8 mouse cellular contexts compared by ENCODE assay signal in genomic region chr10:34328310-34328709, GRCm38 (mm10). TPM values are rescaled to one million over a fixed set of nuclear protein-coding genes. Genes with fewer than 3 reads are reported as not detected.
DNase-seq lines count a peak whose midpoint lies in the region; ATAC-seq and TF ChIP-seq lines count a peak whose summit lies in the region.

No protein-coding gene starts in this region.

- no peak overlapping the region for H3K4me3 ChIP-seq in CH12.LX (replicated peaks in 1 of 3; ENCODE audit: low read depth in 2 of 3, low read length in 2 of 3, poor library complexity in 1 of 3)
- no peak overlapping the region for H3K4me3 ChIP-seq in heart, postnatal 0 days (ENCODE audit: low read depth, low read length)
- no peak overlapping the region for H3K4me3 ChIP-seq in lung, postnatal 0 days (ENCODE audit: low read depth, low read length)

- no peaks in the 10 kb centered on the region for H3K9me3 ChIP-seq in CH12.LX (replicated peaks; ENCODE audit: low read length)
- no peaks in the 10 kb centered on the region for H3K9me3 ChIP-seq in heart, postnatal 0 days (replicated peaks; ENCODE audit: control insufficient read depth, low read length)
- H3K9me3 ChIP-seq in lung, postnatal 0 days (ENCODE audit: low read length): no peaks in the 10 kb centered on the region

- dilution Hi-C loops in CH12.LX (cut with MboI; ENCODE audit: extremely low pct_ligation_motif_present, extremely low pct_unique_long_range_greater_than_20kb, low sequenced_read_pairs): no loop called here

- ATAC-seq in heart, postnatal 0 days (ENCODE audit: insufficient read depth, low read depth): peak; percentile 78
- peak; percentile 79 for ATAC-seq in lung, postnatal 0 days

- no peak for TF ChIP-seq POLR2A in CH12.LX (IDR thresholded peaks at IDR 0.05; ENCODE audit: low read depth, low read length)

- TF ChIP-seq EP300 in CH12.LX (IDR thresholded peaks at IDR 0.05; ENCODE audit: low read length): no peak
- no peak for TF ChIP-seq EP300 in heart, postnatal 0 days (IDR thresholded peaks at IDR 0.05; ENCODE audit: low read depth)
- no peak for TF ChIP-seq EP300 in lung, postnatal 0 days (IDR thresholded peaks at IDR 0.05)

- 0% methylated on average over 2 of the region's 2 CpGs for WGBS in heart, postnatal 0 days
- WGBS in lung, postnatal 0 days: 1% methylated on average over 2 of the region's 2 CpGs

- DNase-seq in CH12.LX (ENCODE audit: extremely low read depth) (peak; percentile 19), WW6 (ENCODE audit: low read depth, low spot score) (peak; percentile 13)
- peak; percentile 76 for DNase-seq in embryo, embryonic 10 days (ENCODE audit: low spot score)
- peak; percentile 73 for DNase-seq in heart, postnatal 0 days (ENCODE audit: low spot score)
- DNase-seq in kidney, postnatal 36 days: peak; percentile 50 to 67
- peak; percentile 80 for DNase-seq in lung, postnatal 0 days (ENCODE audit: low spot score)
- peak; percentile 73 to 80 for DNase-seq in right cerebral cortex, postnatal 10 days (ENCODE audit: low spot score in 2 of 2)
- no peak for DNase-seq in thymus, postnatal 14 days

- no peak overlapping the region for H3K4me2 ChIP-seq in CH12.LX (ENCODE audit: insufficient read depth, low read depth, poor library complexity, severe bottlenecking)
- 0 out of 2 replicates have a peak overlapping the region, but pooled peaks have one; percentile 15 for H3K4me2 ChIP-seq in heart, postnatal 0 days (ENCODE audit: low read depth, low read length)
- H3K4me2 ChIP-seq in lung, postnatal 0 days (replicated peaks; ENCODE audit: low read depth, low read length): no peak overlapping the region

- H3K27ac ChIP-seq in CH12.LX (ENCODE audit: insufficient read depth, low read depth): no peak overlapping the region
- H3K27ac ChIP-seq in heart, postnatal 0 days (ENCODE audit: low read depth): no peak overlapping the region
- no peak overlapping the region for H3K27ac ChIP-seq in lung, postnatal 0 days (ENCODE audit: low read length)

- peak; percentile 50 for TF ChIP-seq RAD21 in CH12.LX (IDR thresholded peaks at IDR 0.05; ENCODE audit: low read depth, low read length)

- peak; percentile 9 to 67; a peak in 2 of 4 replicates for TF ChIP-seq CTCF in CH12.LX (conservative IDR thresholded peaks at IDR 0.05 in 1 of 2, IDR thresholded peaks at IDR 0.05 in 1 of 2; ENCODE audit: low read depth in 2 of 2, low read length in 2 of 2)
- TF ChIP-seq CTCF in heart, postnatal 0 days (IDR thresholded peaks at IDR 0.05; ENCODE audit: low read depth): peak; percentile 74
- TF ChIP-seq CTCF in lung, postnatal 0 days (IDR thresholded peaks at IDR 0.05): peak; percentile 78

- H3K79me2 ChIP-seq in CH12.LX (replicated peaks; ENCODE audit: control insufficient read depth, extremely low read depth, insufficient read depth, poor library complexity, severe bottlenecking): no peaks in the 10 kb centered on the region

- H3K36me3 ChIP-seq in CH12.LX (replicated peaks in 1 of 2; ENCODE audit: control insufficient read depth in 1 of 2, insufficient read depth in 1 of 2, low read length in 1 of 2): peaks cover 0 to 10% of the 10 kb centered on the region in 2 experiments
- H3K36me3 ChIP-seq in heart, postnatal 0 days (replicated peaks; ENCODE audit: control insufficient read depth, insufficient read depth, low read length): no peaks in the 10 kb centered on the region
- no peaks in the 10 kb centered on the region for H3K36me3 ChIP-seq in lung, postnatal 0 days (ENCODE audit: insufficient read depth, low read length)

- in situ Hi-C loops in CH12.LX (cut with MboI; ENCODE audit: low pct_ligation_motif_present, low pct_unique_long_range_greater_than_20kb, low sequenced_read_pairs): no loop called here

- no peak overlapping the region for H3K9ac ChIP-seq in CH12.LX (ENCODE audit: insufficient read depth, low read depth)
- H3K9ac ChIP-seq in heart, postnatal 0 days (replicated peaks; ENCODE audit: low read depth, low read length): no peak overlapping the region
- H3K9ac ChIP-seq in lung, postnatal 0 days (replicated peaks; ENCODE audit: low read depth): no peak overlapping the region

- H3K4me1 ChIP-seq in CH12.LX (ENCODE audit: control insufficient read depth in 1 of 2, insufficient read depth in 2 of 2): 0 out of 4 replicates have a peak, but pooled peaks cover 0 to 2% of the 10 kb centered on the region in 2 experiments
- H3K4me1 ChIP-seq in heart, postnatal 0 days (ENCODE audit: control insufficient read depth, insufficient read depth): no peaks in the 10 kb centered on the region
- H3K4me1 ChIP-seq in lung, postnatal 0 days (ENCODE audit: insufficient read depth, low read depth, low read length): no peaks in the 10 kb centered on the region

- H3K27me3 ChIP-seq in CH12.LX (replicated peaks): no peaks in the 10 kb centered on the region
- no peaks in the 10 kb centered on the region for H3K27me3 ChIP-seq in heart, postnatal 0 days (ENCODE audit: control insufficient read depth, insufficient read depth, low read length)
- no peaks in the 10 kb centered on the region for H3K27me3 ChIP-seq in lung, postnatal 0 days (replicated peaks; ENCODE audit: insufficient read depth, low read length)

TF ChIP-seq in CH12.LX, 34 proteins besides CTCF, POLR2A, EP300 and RAD21:
- TF ChIP-seq SMC3 (IDR thresholded peaks at IDR 0.05; ENCODE audit: low read depth, low read length): peak; percentile 33
- TF ChIP-seq UBTF (IDR thresholded peaks at IDR 0.05; ENCODE audit: low read depth, low read length): no peak

RNA-seq across cellular contexts. Expression of gene Tspyl4, which starts 31.1 kb away (rescaled TPM):
- total RNA-seq in CH12.LX (2012; rRNA removed) (9.1 and 17.9 TPM in 2 replicates), CH12.LX (2014; rRNA removed) (8.7 and 9.8 TPM in 2 replicates)
- polyA plus RNA-seq in CH12.LX (2012; ENCODE audit: insufficient read length, low read depth): 2.9 and 3.7 TPM in 2 replicates
- total RNA-seq in heart, postnatal 0 days (2014; rRNA removed; ENCODE audit: low replicate concordance): 28.6 and 29.8 TPM in 2 replicates
- polyA plus RNA-seq in heart, postnatal 0 days (2015; fragmentation: Nextera tagmentation; extraction: Ambion mirVana): 14.2 and 15.4 TPM in 2 replicates
- polyA plus RNA-seq in lung, postnatal 0 days (2015; fragmentation: Nextera tagmentation; extraction: Ambion mirVana): 7.7 and 9.7 TPM in 2 replicates

RNA-seq across cellular contexts. Expression of gene Tspyl1, which starts 46.3 kb away (rescaled TPM):
- total RNA-seq in CH12.LX (2012; rRNA removed): 17.2 and 18.9 TPM in 2 replicates
- total RNA-seq in CH12.LX (2014; rRNA removed): 23.7 and 23.8 TPM in 2 replicates
- 18.5 and 19.7 TPM in 2 replicates for polyA plus RNA-seq in CH12.LX (2012; ENCODE audit: insufficient read length, low read depth)
- 56.3 and 62.1 TPM in 2 replicates for total RNA-seq in heart, postnatal 0 days (2014; rRNA removed; ENCODE audit: low replicate concordance)
- 61.2 and 69.1 TPM in 2 replicates for polyA plus RNA-seq in heart, postnatal 0 days (2015; fragmentation: Nextera tagmentation; extraction: Ambion mirVana)
- 73.3 and 79.6 TPM in 2 replicates for polyA plus RNA-seq in lung, postnatal 0 days (2015; fragmentation: Nextera tagmentation; extraction: Ambion mirVana)
